Mouse (Mus musculus) macrophage (primary cell): ENCODE results near the gene Coro1b. TPM values are rescaled to one million over a fixed set of nuclear protein-coding genes. Genes with fewer than 3 reads are reported as not detected.
"Not testable (repeated sequence)": the region's sequence is repeated elsewhere in the genome, so short reads cannot be mapped to it uniquely, and the experiment has no call there.

Experiments
- H3K27ac ChIP-seq: fragments of 350-480 bp; formaldehyde crosslinking; 2 replicates; pipeline ENCODE4 v1.9.0; 2021
- H3K36me3 ChIP-seq: fragments of 350-480 bp; formaldehyde crosslinking; 2 replicates; pipeline ENCODE4 v1.9.0; 2021; ENCODE audit errors: inconsistent target
- H3K4me3 ChIP-seq: fragments of 350-480 bp; formaldehyde crosslinking; 2 replicates; pipeline ENCODE4 v1.9.0; 2021; ENCODE audit errors: inconsistent target
- H3K79me2 ChIP-seq: fragments of 350-480 bp; formaldehyde crosslinking; 2 replicates; pipeline ENCODE4 v1.9.0; 2021; ENCODE audit errors: inconsistent target
- WGBS: methylation state at CpG from one replicate; pipeline ENCODE4 v1.1.7; 2026; ENCODE audit warnings: inconsistent platforms; ENCODE audit not compliant: missing documents; 5-methylcytosine and 5-hydroxymethylcytosine counted together
- polyA plus RNA-seq: library from polyadenylated mRNA; stranded (reverse); fragments of 250-400 nt; gene quantifications from 3 replicates; pipeline ENCODE4 v1.2.4, GENCODE M21; 2018; ENCODE audit warnings: inconsistent platforms

The Coro1b gene
- polyA plus RNA-seq, 1 experiment from 2014 or later: 357 TPM

DNA sequence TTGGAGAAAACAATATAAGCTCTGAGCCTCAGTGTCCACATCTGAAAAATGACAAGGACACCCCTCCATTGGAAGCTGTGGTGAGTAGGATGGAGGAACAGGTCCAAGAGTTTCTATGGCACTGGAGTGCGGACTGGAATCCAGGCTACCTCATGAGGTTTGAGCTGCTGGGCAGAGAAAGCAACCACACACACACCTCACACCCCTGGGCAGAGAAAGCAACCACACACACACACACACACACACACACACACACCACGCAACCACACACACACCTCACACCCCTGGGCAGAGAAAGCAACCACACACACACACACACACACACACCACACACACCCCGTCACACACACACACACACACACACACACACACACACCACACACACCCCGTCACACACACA lies 23.2 kb upstream of the Coro1b start:
- peaks cover 27% of the 10 kb centered on the region for H3K36me3 ChIP-seq
- H3K79me2 ChIP-seq: peaks cover 23% of the 10 kb centered on the region; the same call in 1 of the 2 replicates
- H3K4me3 ChIP-seq: peak overlapping the region; percentile 14; the same call in 1 of the 2 replicates
- H3K27ac ChIP-seq: peak overlapping the region; percentile 92
- WGBS: 20% methylated on average over 3 of the region's 4 CpGs

DNA sequence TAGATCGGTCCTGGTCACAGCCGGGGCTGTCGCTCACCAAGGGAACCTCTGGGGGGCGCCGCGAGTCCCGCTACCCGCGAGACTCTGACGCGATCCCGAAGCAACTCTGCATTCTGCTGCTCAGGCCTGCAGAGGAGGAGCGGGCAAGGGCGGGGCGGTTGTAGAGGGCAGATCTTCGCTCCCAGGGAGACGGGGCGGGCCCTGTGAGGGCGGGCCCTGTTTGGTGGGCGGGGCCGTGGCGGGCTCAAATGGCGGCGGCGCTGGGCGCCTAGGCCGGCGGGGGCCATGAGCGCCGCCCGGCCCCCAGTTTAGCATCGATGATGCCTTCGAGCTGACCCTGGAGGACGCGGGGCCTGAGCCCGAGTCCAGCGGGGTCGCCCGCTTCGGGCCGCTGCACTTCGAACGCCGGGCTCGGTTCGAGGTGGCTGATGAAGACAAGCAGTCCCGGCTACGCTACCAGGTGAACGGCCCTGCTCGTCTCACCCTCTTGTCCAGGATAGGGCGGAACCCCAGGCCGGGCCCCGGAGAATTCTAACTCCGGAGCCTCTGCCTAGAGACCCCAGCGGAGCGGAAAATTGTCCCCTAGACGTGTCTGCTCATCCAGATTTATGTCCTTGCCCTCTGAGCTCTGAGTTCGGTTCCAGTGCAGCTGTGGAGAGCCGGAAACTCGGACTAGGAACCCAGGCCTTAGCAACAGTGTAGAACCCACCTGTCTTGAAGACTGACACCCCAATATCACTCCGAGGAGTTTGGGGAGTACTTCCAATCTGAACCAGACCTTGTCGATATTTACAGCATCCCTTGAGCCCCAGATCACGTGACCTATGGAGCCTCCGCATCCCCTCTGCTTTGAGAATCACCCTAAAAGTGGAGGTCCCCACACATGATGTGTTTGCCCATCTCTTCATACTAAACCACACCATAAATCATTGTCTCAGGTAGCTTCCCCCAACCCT lies 22.4 kb upstream of the Coro1b start, which contains the start of gene Aip:
Aip (minus strand) TSS at position 118 of the 956 bp plus-strand sequence.
- WGBS: under 1% methylated on average over 62 of the region's 64 CpGs
- H3K27ac ChIP-seq: peak within 1 kb of the TSS; percentile 92
- peaks cover 29% of the 10 kb centered on the region for H3K36me3 ChIP-seq
- peaks cover 16% of the 10 kb centered on the region; the same call in 1 of the 2 replicates for H3K79me2 ChIP-seq
- peak within 1 kb of the TSS; percentile 87 for H3K4me3 ChIP-seq

DNA sequence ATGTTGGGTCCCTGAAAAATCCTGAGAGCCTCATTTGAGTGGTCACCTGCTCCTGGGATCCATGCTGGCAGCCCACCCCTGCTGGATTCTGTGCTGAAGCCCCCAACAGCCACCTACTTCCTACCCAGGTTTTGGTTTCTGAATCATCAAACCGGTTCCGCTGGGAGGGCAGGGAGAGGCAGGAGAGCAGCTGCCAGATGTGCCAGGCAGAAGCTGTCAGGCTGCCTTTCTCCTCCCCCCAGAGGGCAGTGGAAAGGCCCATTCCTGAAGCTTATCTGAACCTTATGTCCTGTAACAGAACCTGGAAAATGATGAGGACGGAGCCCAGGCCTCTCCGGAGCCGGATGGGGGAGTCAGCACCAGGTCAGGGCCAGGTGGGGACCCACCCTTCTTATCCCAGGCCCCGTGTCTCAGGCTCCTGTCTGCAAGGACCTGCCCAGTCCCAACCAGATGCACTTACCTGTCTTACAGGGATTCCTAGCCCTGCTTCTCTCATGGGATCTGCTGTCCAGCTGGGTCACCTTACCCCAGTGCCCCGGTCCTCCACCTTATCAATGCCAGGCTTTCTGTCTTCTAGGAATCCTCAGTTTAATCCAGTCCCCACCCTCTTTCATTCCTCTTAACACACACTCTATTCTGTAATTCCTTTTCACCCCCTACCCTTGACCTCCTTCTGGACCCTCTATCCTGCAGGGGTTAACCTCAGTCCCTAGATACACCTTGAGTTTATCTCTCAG lies 21.5 kb upstream of the Coro1b start:
- peaks cover 38% of the 10 kb centered on the region for H3K36me3 ChIP-seq
- no peak overlapping the region for H3K27ac ChIP-seq
- 77% methylated on average over 7 of the region's 7 CpGs for WGBS
- peak overlapping the region; percentile 87 for H3K4me3 ChIP-seq
- peaks cover 16% of the 10 kb centered on the region; the same call in 1 of the 2 replicates for H3K79me2 ChIP-seq

DNA sequence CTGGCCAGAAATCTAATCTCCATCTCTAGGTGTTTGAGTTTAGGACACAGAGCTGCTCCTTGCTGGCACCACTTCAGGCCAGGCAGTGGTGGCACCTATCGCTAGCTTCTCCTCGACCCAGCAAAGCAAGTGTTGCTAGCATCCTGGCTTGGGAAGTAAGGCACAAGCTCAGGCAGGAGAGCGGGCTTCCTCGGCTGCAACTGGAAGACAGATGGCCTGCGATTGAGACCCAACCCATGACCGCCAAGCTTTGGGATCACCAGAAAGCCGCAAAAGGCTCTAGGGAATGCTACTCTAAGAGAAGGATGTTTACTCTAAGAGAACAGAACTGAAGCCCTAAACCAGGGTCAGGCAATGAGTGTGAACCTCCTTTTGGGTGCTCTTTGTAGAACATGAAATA lies 19.0 kb upstream of the Coro1b start:
- Histone ChIP-seq H3K36me3 (peaks cover 46% of the 10 kb centered on the region), H3K4me3 (no peak overlapping the region), H3K79me2 (peaks cover 16% of the 10 kb centered on the region; the same call in 1 of the 2 replicates), H3K27ac (no peak overlapping the region)
- WGBS: 91% methylated on average over 7 of the region's 7 CpGs

DNA sequence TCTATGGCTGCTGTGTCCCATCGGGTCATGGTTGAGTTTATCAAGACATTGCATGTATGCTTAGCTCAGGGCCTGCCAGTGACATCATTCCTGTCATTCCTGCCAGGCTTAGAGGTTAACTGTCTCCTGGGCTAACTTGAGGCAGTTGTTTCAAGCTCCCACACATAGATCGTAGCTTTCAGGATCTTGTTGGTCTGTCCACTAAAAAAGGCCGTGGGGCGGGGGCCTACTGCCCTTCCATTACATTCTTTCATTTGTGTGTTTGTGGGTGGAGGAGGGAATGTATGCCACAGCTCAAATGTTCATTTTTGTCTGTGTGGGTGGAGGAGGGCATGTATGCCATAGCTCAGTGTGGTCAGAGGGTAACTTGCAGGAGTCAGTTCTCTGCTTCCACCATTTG lies 18.3 kb upstream of the Coro1b start:
- Histone ChIP-seq H3K27ac (no peak overlapping the region), H3K36me3 (peaks cover 46% of the 10 kb centered on the region), H3K4me3 (no peak overlapping the region), H3K79me2 (peaks cover 16% of the 10 kb centered on the region; the same call in 1 of the 2 replicates)
- 94% methylated on average over 4 of the region's 4 CpGs for WGBS

DNA sequence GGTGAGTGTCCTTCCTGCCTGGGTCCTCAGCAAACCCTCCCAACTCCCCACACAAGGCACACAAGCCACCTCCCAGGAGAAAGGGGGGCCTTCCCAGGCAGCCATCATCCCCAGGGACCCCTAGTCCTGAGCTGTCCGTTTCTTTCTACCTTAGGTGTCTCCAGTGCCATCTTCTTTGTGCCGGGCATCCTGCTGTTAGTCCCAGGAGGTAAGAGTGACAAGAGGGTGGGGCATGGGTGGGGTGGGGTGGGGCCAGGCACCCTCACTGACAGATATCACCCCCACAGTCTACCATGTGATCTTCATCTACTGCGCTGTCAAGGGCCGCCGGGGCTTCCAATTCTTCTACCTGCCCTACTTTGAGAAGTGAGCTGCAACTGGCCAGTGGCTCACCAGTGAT lies 17.3 kb upstream of the Coro1b start:
- WGBS: 95% methylated on average over 4 of the region's 5 CpGs
- H3K79me2 ChIP-seq: peaks cover 15% of the 10 kb centered on the region; the same call in 1 of the 2 replicates
- H3K27ac ChIP-seq: no peak overlapping the region
- peaks cover 46% of the 10 kb centered on the region for H3K36me3 ChIP-seq
- no peak overlapping the region for H3K4me3 ChIP-seq

DNA sequence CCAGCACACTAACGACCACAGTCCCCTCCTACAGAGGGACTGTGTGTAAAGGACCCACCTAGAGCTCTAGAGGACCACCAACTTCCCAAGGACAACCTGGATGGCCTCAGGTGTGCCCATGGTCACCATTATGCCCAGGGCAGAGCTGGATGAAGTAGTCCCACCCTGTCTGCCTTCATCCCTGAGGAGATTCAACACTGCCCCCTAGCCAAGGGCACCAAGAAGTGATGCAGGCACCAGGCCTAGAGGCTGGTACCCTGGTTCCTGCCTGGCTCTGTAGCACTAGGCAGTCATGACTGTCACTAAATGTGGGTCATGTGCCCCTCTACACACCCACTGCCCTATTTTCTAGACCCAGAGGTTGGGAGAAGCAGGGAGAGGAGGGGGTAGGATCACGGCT lies 16.7 kb upstream of the Coro1b start:
- Histone ChIP-seq H3K4me3 (no peak overlapping the region), H3K27ac (no peak overlapping the region), H3K36me3 (peaks cover 46% of the 10 kb centered on the region), H3K79me2 (peaks cover 8% of the 10 kb centered on the region; the same call in 1 of the 2 replicates)
- 97% methylated on average over 2 of the region's 2 CpGs for WGBS

DNA sequence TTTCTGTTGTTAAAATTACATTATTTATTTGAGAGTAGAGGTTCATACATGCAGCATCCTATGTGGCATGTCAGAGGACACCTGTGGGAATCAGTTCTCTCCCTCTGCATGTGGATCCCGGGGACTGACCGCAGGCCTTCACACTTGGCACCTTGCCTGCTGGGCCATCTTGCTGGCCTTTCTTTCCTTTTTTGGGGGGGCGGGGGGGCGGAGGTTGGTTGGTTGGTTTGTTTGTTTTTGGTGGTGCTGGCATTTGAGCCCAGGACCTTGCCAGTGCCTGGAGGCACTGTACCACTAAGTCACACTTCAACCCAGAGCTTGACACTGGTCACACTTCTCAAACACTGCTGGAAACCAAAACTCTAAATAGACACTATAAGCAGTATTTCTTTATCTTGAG lies 14.1 kb upstream of the Coro1b start:
- H3K4me3 ChIP-seq: no peak overlapping the region
- H3K27ac ChIP-seq: no peak overlapping the region
- H3K36me3 ChIP-seq: peaks cover 27% of the 10 kb centered on the region
- no peaks in the 10 kb centered on the region for H3K79me2 ChIP-seq
- WGBS: 100% methylated on average over 2 of the region's 4 CpGs

DNA sequence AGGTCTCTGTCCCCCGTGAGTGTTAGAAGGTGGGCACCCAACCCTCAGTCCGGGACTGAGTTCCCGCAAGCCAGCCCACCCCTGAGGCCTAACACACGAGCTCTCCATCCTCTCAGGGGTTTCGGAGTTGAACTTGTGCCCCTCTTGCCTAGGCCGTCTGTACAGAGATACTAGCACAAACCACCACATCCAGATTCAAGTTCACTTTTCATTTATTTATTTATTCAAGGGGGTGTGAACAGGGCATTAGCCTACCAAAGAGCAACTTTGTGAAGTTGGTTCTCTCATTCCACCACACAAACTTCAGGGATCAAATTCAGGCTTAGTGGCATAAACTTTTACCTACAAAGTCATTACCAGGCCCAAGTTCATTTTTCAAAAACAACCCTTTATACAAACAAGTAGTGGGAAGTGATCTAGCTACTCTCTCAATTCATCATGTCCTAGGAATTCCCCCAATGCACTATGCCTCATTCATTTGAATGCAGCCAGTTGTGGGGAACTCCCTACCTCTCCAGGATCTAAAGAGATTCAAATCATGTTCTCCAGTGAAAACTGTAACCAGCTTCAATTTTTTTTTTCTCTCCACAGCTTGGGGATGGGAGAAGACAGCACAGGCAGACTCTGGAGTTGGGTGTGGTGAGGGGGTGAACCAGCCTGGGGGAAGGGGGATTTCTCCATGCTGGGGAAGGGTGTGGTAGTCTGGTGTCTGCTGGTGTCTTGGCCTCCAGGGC lies 13.0 kb upstream of the Coro1b start:
- peaks cover 19% of the 10 kb centered on the region for H3K36me3 ChIP-seq
- not testable (repeated sequence) for H3K27ac ChIP-seq, H3K79me2 ChIP-seq, H3K4me3 ChIP-seq
- 96% methylated on average over 5 of the region's 6 CpGs for WGBS

DNA sequence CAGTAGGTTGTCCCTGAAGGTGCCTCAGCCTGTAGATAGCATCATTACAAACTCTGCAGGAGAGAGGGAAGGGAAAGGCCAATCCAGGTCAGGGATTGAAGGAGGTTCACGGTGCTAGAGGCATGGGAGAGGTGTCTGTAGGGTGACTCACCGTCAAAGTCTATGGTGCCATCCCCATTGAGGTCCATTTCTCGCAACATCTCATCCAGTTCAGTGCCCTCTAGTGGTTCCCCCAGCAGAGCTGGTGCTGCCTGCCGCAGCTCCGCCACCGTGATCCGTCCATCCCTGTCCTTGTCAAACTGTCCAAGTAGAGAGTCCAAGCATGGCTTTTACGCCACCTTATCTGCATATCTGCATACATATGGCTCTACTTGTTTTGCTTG lies 12.5 kb upstream of the Coro1b start:
- H3K27ac ChIP-seq, H3K4me3 ChIP-seq, H3K79me2 ChIP-seq: not testable (repeated sequence)
- H3K36me3 ChIP-seq: peaks cover 18% of the 10 kb centered on the region
- WGBS: 46% methylated on average over 7 of the region's 8 CpGs

DNA sequence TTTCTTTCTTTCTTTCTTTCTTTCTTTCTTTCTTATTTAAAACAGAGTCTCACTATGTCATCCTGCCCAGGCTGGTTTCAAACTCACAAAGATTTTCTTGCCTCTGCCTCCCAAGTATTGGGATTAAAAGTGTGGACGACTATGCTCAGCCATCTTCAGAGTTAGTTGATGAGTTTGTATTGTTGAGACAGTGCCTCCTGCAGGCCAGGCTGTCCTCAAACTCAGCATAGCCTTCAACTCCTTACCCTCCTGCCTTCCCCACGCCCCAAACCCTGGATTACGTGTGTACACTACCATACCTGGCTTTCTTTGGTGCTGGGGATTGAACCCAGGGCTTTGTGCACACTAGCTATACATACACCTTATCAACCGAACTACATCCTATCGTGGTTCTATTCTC lies 12.0 kb upstream of the Coro1b start:
- H3K79me2 ChIP-seq: no peaks in the 10 kb centered on the region
- no peak overlapping the region for H3K4me3 ChIP-seq
- H3K36me3 ChIP-seq: peaks cover 13% of the 10 kb centered on the region
- WGBS: 96% methylated on average over 5 of the region's 5 CpGs
- no peak overlapping the region for H3K27ac ChIP-seq

DNA sequence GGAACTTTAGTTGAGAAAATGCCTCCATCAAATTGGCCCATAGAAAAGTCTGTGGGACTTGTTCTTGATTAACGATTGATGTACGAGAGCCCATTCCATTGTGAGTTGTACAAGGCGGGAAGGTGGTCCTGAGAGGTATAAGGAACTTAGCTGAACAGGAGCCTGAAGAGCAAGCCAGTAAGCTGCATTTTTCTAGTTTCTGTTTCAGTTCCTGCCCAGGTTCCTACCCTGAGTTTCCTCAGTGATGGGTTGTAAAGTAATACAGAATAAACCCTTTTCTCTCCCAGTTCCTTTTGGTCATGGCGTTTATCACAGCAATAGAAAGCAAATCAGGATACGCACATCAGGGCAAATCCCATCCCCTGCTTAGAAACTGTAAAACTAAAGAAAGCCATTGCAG lies 10.5 kb upstream of the Coro1b start:
- H3K79me2 ChIP-seq: no peaks in the 10 kb centered on the region
- H3K36me3 ChIP-seq: no peaks in the 10 kb centered on the region
- H3K4me3 ChIP-seq: no peak overlapping the region
- no peak overlapping the region for H3K27ac ChIP-seq
- 34% methylated on average over 5 of the region's 5 CpGs for WGBS

DNA sequence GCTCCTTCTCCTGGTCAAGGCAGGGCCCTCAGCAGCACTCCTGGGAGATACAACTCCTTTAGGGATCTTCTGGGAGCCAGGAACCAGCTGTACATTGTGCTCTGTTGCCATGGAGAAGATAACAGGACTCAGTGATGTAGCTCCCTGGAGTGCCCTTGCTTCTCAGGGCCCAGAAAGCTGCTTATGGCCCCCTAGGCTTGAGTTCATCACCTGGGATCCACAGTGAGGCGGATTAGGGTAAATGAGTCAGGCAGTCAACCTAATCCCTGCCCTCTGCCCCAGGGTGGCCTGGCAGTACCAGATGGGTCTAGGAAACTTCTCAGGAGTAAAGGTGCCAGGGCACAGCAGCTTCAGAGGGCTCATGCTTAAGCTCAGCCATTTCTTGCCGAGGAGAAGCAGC lies 9.0 kb upstream of the Coro1b start, which contains the start of gene Gpr152:
Gpr152 (plus strand) TSS at position 342 of the 400 bp plus-strand sequence.
- Histone ChIP-seq H3K36me3 (no peaks in the 10 kb centered on the region), H3K79me2 (no peaks in the 10 kb centered on the region), H3K27ac (no peak within 1 kb of the TSS), H3K4me3 (no peak within 1 kb of the TSS)
- WGBS: 96% methylated on average over 2 of the region's 2 CpGs

DNA sequence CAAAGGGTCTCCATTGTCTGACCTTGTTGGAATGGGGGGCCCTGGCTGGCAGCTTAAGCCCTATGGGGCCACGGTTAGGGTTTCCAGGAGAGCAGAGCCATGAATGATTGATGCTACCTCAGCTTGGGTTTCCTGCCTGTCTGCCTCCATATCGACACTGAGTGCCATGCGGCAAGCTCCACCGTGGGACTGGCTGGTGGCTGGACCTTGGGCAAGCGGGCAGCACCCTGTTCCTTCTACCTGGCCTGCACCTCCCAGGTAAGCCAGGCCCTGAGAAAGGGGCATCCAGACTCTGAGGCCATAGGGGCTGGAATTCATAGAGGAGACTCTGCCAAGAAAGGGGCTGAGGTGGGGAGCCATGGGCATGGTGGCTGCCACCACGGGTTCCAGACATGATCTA lies 8.3 kb upstream of the Coro1b start:
- WGBS: 92% methylated on average over 6 of the region's 6 CpGs
- H3K27ac ChIP-seq: no peak overlapping the region
- no peak overlapping the region for H3K4me3 ChIP-seq
- no peaks in the 10 kb centered on the region for H3K36me3 ChIP-seq
- no peaks in the 10 kb centered on the region for H3K79me2 ChIP-seq
